Mouse (Mus musculus) heart, postnatal 0 days (tissue): Measurements from ENCODE around the gene Cd2. TPM values are rescaled to one million over a fixed set of nuclear protein-coding genes. Genes with fewer than 3 reads are reported as not detected.

ENCODE experiments used
- ATAC-seq: fragments of 200-750 bp; cut with Nextera tagmentation; 2 replicates; pipeline ENCODE4 v1.8.0; 2017; ENCODE audit warnings: low read depth, moderate number of reproducible peaks, moderate library complexity; ENCODE audit not compliant: insufficient read depth
- DNase-seq: peaks from one replicate; pipeline ENCODE4 v3.0.0-alpha.2; 2016; ENCODE audit warnings: low spot score
- H3K27ac ChIP-seq: fragments of 300-500 bp; sonication (generic); 2 replicates; pipeline ENCODE4 v1.5.1; 2014; ENCODE audit warnings: low read depth, mild to moderate bottlenecking
- H3K27me3 ChIP-seq: fragments of 300-500 bp; sonication (generic); 2 replicates; pipeline ENCODE4 v1.6.1; 2014; ENCODE audit warnings: low read length, mixed read lengths; ENCODE audit not compliant: control insufficient read depth, insufficient read depth
- H3K36me3 ChIP-seq: fragments of 300-500 bp; sonication (generic); replicated peaks from 2 replicates; pipeline ENCODE4 v1.6.1; 2014; ENCODE audit warnings: low read length, mixed read lengths; ENCODE audit not compliant: control insufficient read depth, insufficient read depth
- H3K4me1 ChIP-seq: fragments of 300-500 bp; sonication (generic); 2 replicates; pipeline ENCODE4 v1.6.1; 2014; ENCODE audit warnings: antibody characterized with exemption; ENCODE audit not compliant: control insufficient read depth, insufficient read depth
- H3K4me2 ChIP-seq: fragments of 300-500 bp; sonication (generic); 2 replicates; pipeline ENCODE4 v1.6.1; 2014; ENCODE audit warnings: low read depth, mild to moderate bottlenecking, low read length, moderate library complexity
- H3K4me3 ChIP-seq: fragments of 300-500 bp; sonication (generic); 2 replicates; pipeline ENCODE4 v1.5.1; 2014; ENCODE audit warnings: low read depth, low read length
- H3K9ac ChIP-seq: fragments of 300-500 bp; sonication (generic); replicated peaks from 2 replicates; pipeline ENCODE4 v1.6.1; 2014; ENCODE audit warnings: low read depth, low read length, mixed read lengths
- H3K9me3 ChIP-seq: fragments of 300-500 bp; sonication (generic); replicated peaks from 2 replicates; pipeline ENCODE4 v1.6.1; 2016; ENCODE audit warnings: low read length; ENCODE audit not compliant: control insufficient read depth
- CTCF ChIP-seq: IDR thresholded peaks from 2 replicates; pipeline ENCODE4 v1.5.1; 2016; ENCODE audit warnings: antibody characterized with exemption, control low read depth, low read depth
- EP300 ChIP-seq: IDR thresholded peaks from 2 replicates; pipeline ENCODE4 v1.6.1; 2016; ENCODE audit warnings: antibody characterized with exemption, low read depth
- WGBS: fragments of 180-500 bp; shearing (Covaris S2); extraction: QIAGEN DNeasy Blood & Tissue Kit; methylation state at CpG from one replicate; pipeline ENCODE4 v1.1.7; 2014; 5-methylcytosine and 5-hydroxymethylcytosine counted together
- polyA plus RNA-seq: library from polyadenylated mRNA; unstranded; fragments of >200 nt; fragmentation: Nextera tagmentation; extraction: Ambion mirVana; gene quantifications from 2 replicates; pipeline ENCODE4 v1.2.1, GENCODE M21; 2015
- total RNA-seq: library from RNA; depleted of rRNA; stranded (reverse); fragments of >200 nt; gene quantifications from 2 replicates; pipeline ENCODE4 v1.2.3, GENCODE M21; 2014; ENCODE audit warnings: low replicate concordance

Gene Cd2
- total and polyA plus RNA-seq, 2 experiments from 2014 or later, result not detected

DNA sequence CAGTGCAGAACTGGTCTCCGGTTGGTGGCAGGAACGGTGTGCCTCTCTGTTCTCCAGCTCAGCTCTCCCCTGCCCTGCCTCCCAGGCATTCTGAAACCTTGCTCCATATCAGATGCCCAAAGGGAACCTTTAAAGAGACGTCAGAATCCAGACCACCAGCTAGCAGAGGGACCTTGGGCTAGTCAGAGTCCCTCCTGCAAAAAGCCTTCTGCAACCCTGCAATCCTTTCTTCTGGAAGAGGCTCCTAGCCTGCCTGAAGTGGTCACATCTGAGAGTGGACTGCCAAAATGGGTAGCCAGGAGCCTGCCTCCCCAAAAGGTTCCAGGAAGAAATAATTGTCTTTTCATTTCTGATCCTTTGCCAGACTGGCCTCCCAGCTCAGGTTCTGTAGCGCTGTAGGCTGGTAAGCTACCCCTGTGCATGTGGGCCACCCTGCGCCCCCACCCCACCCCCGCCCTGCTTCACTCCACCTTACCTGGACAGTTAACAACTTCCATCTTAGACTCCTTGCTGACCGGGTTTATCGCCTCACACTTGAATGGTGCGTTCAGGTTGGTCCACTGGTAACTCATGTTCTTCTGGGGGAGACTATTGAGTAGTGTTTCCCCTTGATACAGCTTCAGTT lies 5.1 kb downstream of the Cd2 start:
- H3K4me1 ChIP-seq, result no peaks in the 10 kb centered on the region
- H3K27me3 ChIP-seq, result no peaks in the 10 kb centered on the region
- H3K4me3 ChIP-seq, result no peak overlapping the region
- H3K9ac ChIP-seq, result no peak overlapping the region
- ATAC-seq, result no peak
- TF ChIP-seq CTCF (no peak), EP300 (no peak)
- no peak for DNase-seq
- no peak overlapping the region for H3K27ac ChIP-seq
- no peaks in the 10 kb centered on the region for H3K36me3 ChIP-seq
- H3K4me2 ChIP-seq, result no peak overlapping the region
- H3K9me3 ChIP-seq, result no peaks in the 10 kb centered on the region
- WGBS, result 91% methylated on average over 9 of the region's 9 CpGs

DNA sequence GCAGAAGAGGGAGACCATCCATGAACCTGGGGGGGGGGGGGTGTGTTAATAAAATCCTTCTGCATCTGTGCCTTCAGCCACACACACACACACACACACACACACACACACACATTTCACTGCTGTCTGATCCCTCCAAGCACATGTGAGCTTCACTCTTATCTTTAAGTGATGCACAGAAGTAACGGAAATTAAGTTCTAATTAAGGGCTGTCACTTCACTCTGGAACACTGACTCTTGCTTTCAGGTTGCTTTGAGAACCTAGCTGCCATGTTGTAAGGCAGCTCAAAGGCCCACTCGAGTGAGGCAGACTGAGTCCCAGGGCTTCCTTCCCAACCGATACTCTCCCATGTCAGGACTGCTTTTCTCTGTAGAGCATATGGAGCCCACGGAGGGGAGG lies 5.9 kb downstream of the Cd2 start:
- Histone ChIP-seq H3K4me3 (no peak overlapping the region), H3K27ac (no peak overlapping the region), H3K27me3 (no peaks in the 10 kb centered on the region), H3K36me3 (no peaks in the 10 kb centered on the region), H3K9ac (no peak overlapping the region), H3K4me1 (no peaks in the 10 kb centered on the region), H3K4me2 (no peak overlapping the region), H3K9me3 (no peaks in the 10 kb centered on the region)
- ATAC-seq (no peak), DNase-seq (no peak)
- TF ChIP-seq CTCF (no peak), EP300 (no peak)
- WGBS, result 58% methylated on average over 4 of the region's 4 CpGs

DNA sequence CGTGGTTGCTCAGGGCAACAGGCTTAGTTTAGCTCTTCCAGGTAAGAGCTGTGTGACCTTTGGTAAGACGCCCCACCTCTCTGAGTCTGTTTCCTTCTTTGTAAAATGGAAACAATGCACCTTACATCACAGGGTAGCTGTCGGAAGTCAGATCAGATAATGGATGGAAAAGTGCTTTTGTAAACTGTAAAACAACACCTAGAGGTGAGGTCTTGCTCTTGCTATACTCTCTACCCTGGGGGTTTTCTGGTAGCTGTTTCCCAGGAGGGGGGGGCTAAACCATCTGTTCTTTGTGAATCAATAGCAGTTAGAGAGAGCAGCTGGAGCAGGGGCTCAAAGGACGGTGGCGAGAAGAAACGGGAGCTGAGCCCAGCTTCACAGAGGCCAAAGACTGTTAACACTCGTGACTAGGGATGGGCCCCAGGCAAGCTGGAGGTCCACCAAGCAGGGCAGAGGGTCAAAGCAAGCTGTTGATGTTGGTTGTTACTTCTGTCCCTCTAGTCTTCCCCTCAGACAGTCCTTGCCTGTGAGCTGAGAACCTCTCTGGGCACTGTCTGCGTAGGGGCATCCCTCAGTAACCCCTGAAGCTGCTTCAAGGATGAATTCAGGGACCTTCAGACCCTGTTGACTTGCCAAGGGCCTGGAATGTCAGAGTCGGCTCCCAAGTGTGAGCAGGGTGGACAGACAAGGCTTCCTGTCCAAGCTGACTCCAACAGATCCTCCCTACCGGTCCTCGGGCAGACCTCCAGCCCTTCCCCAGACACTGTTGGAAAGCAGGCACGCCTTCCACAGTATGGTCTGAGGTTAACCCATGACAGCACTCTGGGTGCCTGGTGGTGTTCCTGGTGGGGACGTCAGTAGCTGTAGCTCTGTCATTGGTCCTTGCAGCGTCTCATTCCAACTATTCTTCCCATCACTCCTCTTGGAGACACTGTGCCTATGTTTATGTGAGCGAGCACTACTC lies 7.1 kb downstream of the Cd2 start:
- Histone ChIP-seq H3K27me3 (no peaks in the 10 kb centered on the region), H3K9ac (no peak overlapping the region), H3K27ac (peak overlapping the region; percentile 79), H3K4me3 (no peak overlapping the region), H3K9me3 (no peaks in the 10 kb centered on the region), H3K4me1 (no peaks in the 10 kb centered on the region), H3K4me2 (no peak overlapping the region; the same call in 1 of the 2 replicates), H3K36me3 (no peaks in the 10 kb centered on the region)
- DNase-seq, result peak; percentile 66
- 37% methylated on average over 15 of the region's 15 CpGs for WGBS
- ATAC-seq, result peak; percentile 78
- no peak for TF ChIP-seq CTCF
- TF ChIP-seq EP300, result no peak

DNA sequence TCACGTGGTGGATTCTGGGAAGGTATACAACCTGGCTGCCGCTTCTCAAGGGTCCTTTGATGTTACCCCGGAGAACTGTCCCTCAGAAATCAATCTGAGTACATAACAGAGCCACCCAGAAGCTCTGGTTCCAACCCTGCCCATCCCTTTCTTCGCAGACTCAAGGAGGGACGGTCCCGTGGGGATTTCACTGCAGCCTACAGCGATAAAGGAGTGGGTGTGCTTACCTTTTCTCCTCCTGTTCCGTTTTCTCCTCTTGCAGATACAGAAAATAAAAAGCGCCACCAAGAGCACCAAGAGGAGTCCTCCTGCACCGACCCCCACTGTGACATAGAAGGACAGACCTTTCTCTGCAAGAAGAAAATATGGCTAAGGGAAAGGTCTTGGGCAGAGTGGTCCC lies 8.2 kb downstream of the Cd2 start:
- no peak overlapping the region for H3K4me3 ChIP-seq
- H3K9ac ChIP-seq, result no peak overlapping the region
- no peaks in the 10 kb centered on the region for H3K36me3 ChIP-seq
- no peaks in the 10 kb centered on the region for H3K27me3 ChIP-seq
- no peak for ATAC-seq
- no peak for DNase-seq
- H3K4me2 ChIP-seq, result no peak overlapping the region
- WGBS, result 85% methylated on average over 10 of the region's 10 CpGs
- H3K9me3 ChIP-seq, result no peaks in the 10 kb centered on the region
- H3K4me1 ChIP-seq, result no peaks in the 10 kb centered on the region
- TF ChIP-seq CTCF (no peak), EP300 (no peak)
- H3K27ac ChIP-seq, result no peak overlapping the region

DNA sequence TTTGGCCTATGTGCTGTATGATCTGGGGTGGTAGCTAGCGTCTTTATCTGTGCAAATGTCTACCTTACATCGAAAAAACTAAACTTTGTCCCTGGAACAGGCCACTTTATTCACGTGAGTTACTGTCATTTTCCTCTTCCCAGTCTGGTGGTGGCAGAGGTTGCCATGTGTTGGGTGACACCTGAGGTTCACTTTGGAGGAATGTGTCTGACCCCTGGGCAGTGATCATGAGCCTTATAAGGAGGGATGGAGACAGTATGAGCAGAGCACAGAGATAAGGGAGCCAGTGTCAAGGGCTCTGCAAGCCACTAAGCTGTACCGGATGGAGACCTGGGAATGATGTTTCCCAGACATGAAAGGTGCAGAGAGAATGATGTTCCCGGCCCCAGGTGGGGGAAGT lies 9.3 kb downstream of the Cd2 start:
- Histone ChIP-seq H3K27ac (no peak overlapping the region), H3K9me3 (no peaks in the 10 kb centered on the region), H3K27me3 (no peaks in the 10 kb centered on the region), H3K36me3 (no peaks in the 10 kb centered on the region), H3K4me3 (no peak overlapping the region), H3K4me2 (no peak overlapping the region), H3K9ac (no peak overlapping the region), H3K4me1 (no peaks in the 10 kb centered on the region)
- TF ChIP-seq CTCF (no peak), EP300 (no peak)
- 74% methylated on average over 5 of the region's 5 CpGs for WGBS
- DNase-seq (no peak), ATAC-seq (no peak)
